Mouse (Mus musculus): Measurements from ENCODE around the gene Srebf2. TPM values are rescaled to one million over a fixed set of nuclear protein-coding genes. Genes with fewer than 3 reads are reported as not detected.

Srebf2 gene
- polyA plus RNA-seq, 3 experiments from 2014 or later, result 28.4 to 42.6 (median 35.6) TPM

DNA sequence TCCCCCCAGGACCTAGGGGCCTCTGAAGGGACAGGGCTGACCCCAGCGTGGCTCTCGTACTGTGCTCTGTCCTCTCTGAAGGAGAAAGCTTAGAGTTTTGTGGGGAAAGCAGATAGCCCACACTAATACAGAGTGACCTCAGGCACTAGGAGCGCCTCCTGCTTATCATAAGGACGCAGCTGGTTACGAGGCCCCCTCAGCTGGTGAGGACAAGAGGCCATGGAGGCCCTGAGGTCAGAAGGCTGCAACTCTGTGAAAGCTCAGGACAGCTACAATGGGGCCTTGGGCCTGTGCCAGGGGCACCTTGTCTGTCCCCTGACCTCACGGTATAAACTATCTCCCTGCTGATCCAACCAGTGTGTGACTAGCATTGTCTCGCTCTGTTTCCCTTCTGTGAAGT is 37.2 kb downstream of the Srebf2 start:
- no peak for ATAC-seq

- ATAC-seq, result no peak
These were observed 37.7 kb downstream of the Srebf2 start for GRCm38 (mm10) chr15:82184656-82185055.

GRCm38 (mm10) chr15:82185062-82185783 is 38.2 kb downstream of the Srebf2 start:
- no peak for ATAC-seq

GRCm38 (mm10) chr15:82186131-82186530 is 39.1 kb downstream of the Srebf2 start:
- no peak for ATAC-seq

GRCm38 (mm10) chr15:82186931-82187330 is 40.0 kb downstream of the Srebf2 start:
- ATAC-seq, result peak; percentile 82

DNA sequence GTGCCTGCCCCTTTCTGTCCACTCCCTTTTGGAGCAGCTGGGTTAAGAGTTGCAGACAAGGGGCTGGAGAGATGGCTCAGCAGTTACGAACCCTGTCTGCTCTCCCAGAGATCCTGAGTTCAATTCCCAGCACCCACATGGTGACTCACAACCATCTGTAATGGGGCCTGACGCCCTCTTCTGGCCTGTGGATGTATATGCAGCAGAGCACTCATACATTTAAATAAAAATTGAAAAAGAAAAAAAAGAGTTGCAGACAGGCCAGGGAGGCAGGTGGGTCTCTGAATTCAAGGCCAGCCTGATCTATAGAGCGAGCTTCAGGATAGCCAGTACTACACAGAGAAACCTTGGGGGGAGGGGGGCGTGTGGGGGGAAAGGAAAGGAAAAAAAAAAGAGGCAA is 40.4 kb downstream of the Srebf2 start:
- ATAC-seq, result no peak

DNA sequence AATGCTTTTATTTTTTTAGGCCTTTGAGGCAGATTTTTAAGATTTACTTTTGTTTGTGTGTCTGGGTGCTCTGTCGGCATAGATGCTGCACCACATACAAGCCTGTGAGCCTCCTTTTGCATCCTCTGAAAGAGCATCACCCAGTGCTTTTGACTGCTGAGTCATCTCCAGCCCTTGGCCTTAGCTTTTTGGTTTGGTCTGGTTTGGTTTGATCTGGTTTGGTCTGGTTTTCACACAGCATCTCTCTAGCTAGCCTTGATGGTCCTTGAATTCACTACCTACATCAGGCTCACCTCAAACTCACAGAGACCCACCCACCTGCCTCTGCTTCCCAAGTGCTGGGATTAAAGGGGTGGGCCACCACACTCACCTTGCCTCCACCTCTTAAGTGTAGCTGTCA is 40.9 kb downstream of the Srebf2 start:
- ATAC-seq, result no peak

DNA sequence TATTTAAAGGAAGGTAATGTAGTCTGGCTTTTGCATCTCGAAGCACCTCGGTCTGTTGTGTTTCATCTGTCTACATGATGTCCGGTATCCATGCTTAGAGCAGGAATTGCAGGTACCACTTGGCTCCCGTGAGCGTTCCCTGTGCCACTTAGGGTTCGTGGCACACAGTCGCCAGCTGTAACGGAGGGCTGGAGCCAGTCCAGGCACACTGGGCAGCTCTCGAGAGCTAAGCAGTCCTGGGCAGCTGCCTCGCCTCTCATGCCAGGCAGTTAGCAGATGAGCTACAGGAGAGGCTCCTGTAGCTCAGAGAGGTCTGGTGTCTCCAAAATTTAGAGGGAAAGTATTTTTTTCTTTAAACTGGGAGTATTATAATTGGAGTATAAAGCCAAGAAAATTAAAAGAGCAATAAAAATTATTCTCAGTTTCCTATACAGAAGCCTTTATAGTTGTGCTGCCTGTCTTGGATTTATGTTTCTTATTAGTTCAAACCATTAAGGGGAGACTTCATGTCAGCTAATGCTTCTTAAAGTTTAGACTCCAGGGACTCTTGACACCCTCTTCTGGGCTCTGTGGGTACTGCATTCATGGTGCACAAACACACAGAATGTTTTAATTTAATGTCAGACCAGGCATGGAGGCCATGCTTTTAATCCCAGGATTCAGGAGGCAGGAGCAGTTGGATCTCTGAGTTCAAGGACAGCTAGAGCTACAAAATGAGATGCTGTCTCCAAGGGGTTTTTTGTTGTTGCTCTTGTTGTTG is 41.7 kb downstream of the Srebf2 start:
- no peak for ATAC-seq

- ATAC-seq, result no peak
These were observed 45.6 kb downstream of the Srebf2 start for GRCm38 (mm10) chr15:82192617-82193016.

DNA sequence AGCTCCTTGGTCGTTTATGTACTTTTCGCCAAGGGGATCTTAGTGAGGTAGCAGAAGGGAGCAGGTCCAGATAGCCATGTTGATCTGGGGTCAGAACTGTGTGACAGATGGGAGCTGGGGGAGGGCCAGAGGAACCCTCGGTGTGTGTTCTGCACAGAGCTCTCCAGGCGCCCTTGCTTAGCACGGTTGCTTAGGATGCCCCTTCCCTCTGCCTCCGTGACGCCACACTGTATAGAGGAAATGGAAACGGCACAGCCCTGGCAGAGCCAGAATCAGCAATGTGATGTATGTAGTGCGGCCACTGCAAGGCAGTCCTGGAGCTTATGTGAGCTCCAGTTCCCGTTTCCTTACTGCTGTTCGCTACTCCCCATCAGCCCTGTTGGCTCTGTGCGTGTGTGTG is 49.3 kb downstream of the Srebf2 start:
- no peak for ATAC-seq

DNA sequence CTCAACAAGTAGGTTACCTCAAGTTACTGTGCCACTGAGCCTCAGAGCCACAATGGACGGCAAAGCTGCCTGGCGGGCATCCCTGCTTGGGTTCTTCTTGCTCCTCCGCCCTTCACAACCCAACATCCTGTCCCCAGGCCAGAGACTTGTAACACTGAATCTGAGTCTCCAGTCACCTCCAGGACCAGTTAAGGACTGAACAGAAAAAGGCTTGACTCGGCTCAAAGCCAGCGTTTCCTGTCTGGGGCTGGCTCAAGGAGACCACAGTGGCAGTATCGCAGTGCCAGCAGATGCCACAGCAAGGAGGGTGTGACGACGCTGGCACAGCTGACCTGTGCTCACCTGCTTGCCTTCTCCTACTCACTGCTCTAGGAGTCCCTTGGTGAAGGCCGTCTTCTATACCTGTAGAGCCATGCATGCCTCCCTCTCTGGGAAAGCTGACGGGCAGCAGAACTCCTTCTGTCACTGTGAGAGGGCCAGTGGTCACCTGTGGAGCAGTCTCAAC is 50.3 kb downstream of the Srebf2 start:
- no peak for ATAC-seq

DNA sequence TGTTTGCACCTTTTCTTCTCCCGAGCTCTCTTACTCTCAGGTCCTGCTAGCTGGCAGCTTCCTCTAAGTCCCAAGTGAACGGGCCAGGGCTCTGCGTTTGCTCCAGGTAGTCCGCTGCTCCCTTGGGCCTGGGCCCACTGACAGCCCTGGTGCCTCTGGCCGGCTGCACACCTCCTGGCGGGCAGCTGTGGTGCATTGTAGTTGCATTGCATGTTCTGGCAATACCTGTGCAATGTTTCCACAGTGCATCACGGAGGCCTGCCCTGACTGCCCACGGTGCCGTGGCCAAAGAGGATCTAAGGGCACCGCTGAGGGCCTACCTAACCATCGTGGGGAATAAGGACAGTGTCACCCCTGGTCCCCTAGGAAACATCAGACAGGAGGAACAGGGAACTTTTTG is 51.0 kb downstream of the Srebf2 start:
- ATAC-seq, result no peak

GRCm38 (mm10) chr15:82198342-82198741 is 51.4 kb downstream of the Srebf2 start:
- ATAC-seq, result no peak

- no peak for ATAC-seq
These were observed 52.6 kb downstream of the Srebf2 start for GRCm38 (mm10) chr15:82199546-82199945.

GRCm38 (mm10) chr15:82202086-82202485 is 55.1 kb downstream of the Srebf2 start:
- ATAC-seq, result no peak

- no peak for ATAC-seq
These were observed 56.1 kb downstream of the Srebf2 start for GRCm38 (mm10) chr15:82203090-82203489.

DNA sequence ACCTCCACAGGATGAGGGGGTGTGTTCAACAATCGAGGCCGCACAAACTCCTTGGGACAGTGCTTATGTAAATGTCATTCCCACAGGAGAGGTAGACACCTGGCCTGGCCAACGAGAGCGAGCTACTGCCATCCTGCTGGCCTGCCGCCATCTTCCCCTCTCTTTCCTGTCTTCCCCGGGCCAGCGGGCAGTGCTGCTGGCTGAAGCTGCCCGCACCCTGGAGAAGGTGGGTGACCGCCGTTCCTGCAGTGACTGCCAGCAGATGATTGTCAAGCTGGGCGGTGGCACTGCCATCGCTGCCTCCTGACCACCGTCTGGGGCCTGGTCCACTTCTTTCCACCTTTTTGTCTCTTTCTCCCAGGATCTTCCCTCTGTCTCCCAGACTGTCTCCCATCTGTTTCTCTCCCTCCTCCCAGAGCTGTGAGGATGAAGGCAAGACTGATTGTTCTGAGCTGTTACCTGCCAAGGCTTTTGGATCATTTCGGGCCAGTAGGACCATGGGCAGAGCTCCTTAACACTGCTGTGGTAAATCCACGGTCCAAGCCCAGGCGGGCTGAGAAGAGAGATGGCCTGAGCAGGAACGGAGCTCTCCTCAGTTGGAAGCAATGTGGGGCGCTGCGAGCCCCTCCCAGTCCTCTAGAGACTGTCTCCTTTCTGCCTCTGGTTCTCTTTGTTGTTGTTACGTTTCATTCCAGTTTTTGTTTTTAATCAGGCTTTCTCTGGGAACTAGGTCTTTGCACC is 56.8 kb downstream of the Srebf2 start:
- no peak for ATAC-seq

GRCm38 (mm10) chr15:82204680-82205371 is 57.8 kb downstream of the Srebf2 start:
- no peak for ATAC-seq

GRCm38 (mm10) chr15:82206365-82207104 is 59.6 kb downstream of the Srebf2 start:
- no peak for ATAC-seq

- no peak for ATAC-seq
These were observed 60.1 kb downstream of the Srebf2 start for GRCm38 (mm10) chr15:82207105-82207459.

- no peak for ATAC-seq
These were observed 60.7 kb downstream of the Srebf2 start for GRCm38 (mm10) chr15:82207504-82208219.
